Mouse (Mus musculus) midbrain, embryonic 11.5 days (tissue): Measurements from ENCODE around the gene Lhpp. TPM values are rescaled to one million over a fixed set of nuclear protein-coding genes. Genes with fewer than 3 reads are reported as not detected.

Experiments used
- ATAC-seq: fragments of 200-750 bp; cut with Nextera tagmentation; 2 replicates; pipeline ENCODE4 v1.8.0; 2017; ENCODE audit warnings: moderate TSS enrichment, moderate library complexity; ENCODE audit not compliant: low FRiP score
- DNase-seq: peaks from one replicate; pipeline ENCODE4 v3.0.0; 2015; ENCODE audit warnings: low spot score; ENCODE audit errors: missing footprints
- H3K27ac ChIP-seq: fragments of 300-500 bp; sonication (generic); 2 replicates; pipeline ENCODE4 v1.5.1; 2014; ENCODE audit warnings: low read depth, low read length
- H3K27me3 ChIP-seq: fragments of 300-500 bp; sonication (generic); 2 replicates; pipeline ENCODE4 v1.6.1; 2014; ENCODE audit warnings: mild to moderate bottlenecking, low read length, moderate library complexity, mixed read lengths; ENCODE audit not compliant: control insufficient read depth, insufficient read depth
- H3K36me3 ChIP-seq: fragments of 300-500 bp; sonication (generic); 2 replicates; pipeline ENCODE4 v1.6.1; 2014; ENCODE audit warnings: mild to moderate bottlenecking, low read length, moderate library complexity, mixed read lengths; ENCODE audit not compliant: control insufficient read depth, insufficient read depth
- H3K4me1 ChIP-seq: fragments of 300-500 bp; sonication (generic); 2 replicates; pipeline ENCODE4 v1.6.1; 2014; ENCODE audit warnings: low read length; ENCODE audit not compliant: control insufficient read depth, insufficient read depth
- H3K4me2 ChIP-seq: fragments of 300-500 bp; sonication (generic); 2 replicates; pipeline ENCODE4 v1.6.1; 2014; ENCODE audit warnings: mild to moderate bottlenecking, moderate library complexity
- H3K4me3 ChIP-seq: fragments of 300-500 bp; sonication (generic); 2 replicates; pipeline ENCODE4 v1.5.1; 2014; ENCODE audit warnings: low read depth, low read length
- H3K9ac ChIP-seq: fragments of 300-500 bp; sonication (generic); 2 replicates; pipeline ENCODE4 v1.6.1; 2014; ENCODE audit warnings: low read length
- H3K9me3 ChIP-seq: fragments of 300-500 bp; sonication (generic); 2 replicates; pipeline ENCODE4 v1.6.1; 2016; ENCODE audit warnings: low read length; ENCODE audit not compliant: control insufficient read depth
- WGBS: fragments of 180-500 bp; shearing (Covaris S2); extraction: QIAGEN DNeasy Blood & Tissue Kit; methylation state at CpG from one replicate; pipeline ENCODE4 v1.1.7; 2014; 5-methylcytosine and 5-hydroxymethylcytosine counted together
- polyA plus RNA-seq: library from polyadenylated mRNA; unstranded; fragments of >200 nt; fragmentation: Nextera tagmentation; extraction: Ambion mirVana; gene quantifications from 2 replicates; pipeline ENCODE4 v1.2.1, GENCODE M21; 2014

Gene Lhpp
- polyA plus RNA-seq, 1 experiment from 2014 or later = 20.8 TPM

DNA sequence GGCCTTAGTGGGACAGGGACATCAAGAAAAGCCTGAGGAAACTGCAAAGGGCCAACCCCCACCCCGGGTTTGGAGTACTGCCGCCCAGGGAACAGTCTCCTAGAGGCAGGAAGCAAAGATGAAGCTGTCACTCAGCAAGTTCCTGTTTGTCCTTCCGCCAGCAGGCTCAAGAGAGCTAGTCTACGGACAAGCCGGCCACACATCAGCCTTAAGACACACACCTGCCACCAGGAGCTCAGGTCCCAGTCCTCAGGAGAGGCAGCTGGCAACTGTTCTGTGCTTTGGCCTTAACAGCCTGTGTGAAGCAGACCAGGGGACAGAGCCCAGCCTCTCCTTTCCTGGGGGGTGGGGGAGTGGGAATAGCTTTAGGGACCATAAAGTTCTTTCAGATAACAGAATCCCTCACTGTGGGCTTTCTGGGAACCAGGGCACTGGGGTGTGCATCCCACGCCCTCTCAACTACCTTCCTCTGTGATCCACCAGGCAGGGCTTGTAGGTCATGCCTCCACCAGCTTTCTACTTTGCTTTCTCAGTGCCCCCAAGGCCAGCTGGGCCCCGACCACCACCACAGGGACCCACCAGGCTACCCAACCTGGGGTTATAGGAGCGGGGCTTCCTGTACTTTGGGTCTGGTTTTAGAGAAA lies 103.2 kb downstream of the Lhpp start:
- no peaks in the 10 kb centered on the region for H3K27me3 ChIP-seq
- H3K27ac ChIP-seq = no peak overlapping the region
- H3K9ac ChIP-seq = no peak overlapping the region
- H3K36me3 ChIP-seq = peaks cover 4% of the 10 kb centered on the region; the same call in 1 of the 2 replicates
- WGBS = 77% methylated on average over 8 of the region's 8 CpGs
- H3K9me3 ChIP-seq = no peaks in the 10 kb centered on the region
- no peaks in the 10 kb centered on the region; the same call in 1 of the 2 replicates for H3K4me1 ChIP-seq
- H3K4me3 ChIP-seq = no peak overlapping the region
- DNase-seq (no peak), ATAC-seq (no peak)
- H3K4me2 ChIP-seq = no peak overlapping the region

DNA sequence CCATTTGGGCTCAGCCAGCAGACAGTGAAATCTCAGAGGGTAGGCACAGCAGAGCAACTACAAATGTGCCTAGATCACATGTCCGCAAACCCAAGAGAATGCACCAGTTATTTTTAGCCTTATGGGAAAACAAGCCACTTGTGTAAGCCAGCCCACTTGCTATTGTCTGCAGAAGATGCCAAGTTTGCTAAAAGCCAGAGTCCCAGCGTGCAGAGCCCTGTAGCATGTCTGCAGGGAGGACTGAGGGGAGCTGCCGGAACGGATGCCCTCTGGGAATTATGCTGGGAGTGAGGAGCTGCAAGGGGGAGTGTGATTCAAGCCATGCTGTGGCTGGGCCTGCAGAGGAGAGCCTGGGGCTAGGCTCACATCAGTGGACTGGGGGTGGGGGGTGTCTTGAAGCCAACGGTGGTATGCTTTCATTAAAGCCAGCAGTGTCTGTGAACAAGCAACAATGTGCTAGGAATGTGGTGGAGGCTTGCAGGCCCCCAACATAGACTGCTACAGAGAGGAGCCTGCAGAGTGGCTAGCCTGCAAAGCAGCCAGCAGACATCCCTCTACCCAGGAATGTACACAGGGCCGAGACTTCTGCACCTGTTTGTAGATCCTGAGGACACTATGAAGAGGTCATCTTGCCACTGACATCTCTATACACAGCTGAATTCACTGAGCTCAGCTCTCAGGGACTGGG lies 103.9 kb downstream of the Lhpp start:
- Histone ChIP-seq H3K9ac (no peak overlapping the region), H3K9me3 (no peaks in the 10 kb centered on the region), H3K36me3 (peaks cover 4% of the 10 kb centered on the region; the same call in 1 of the 2 replicates), H3K27me3 (no peaks in the 10 kb centered on the region), H3K4me1 (no peaks in the 10 kb centered on the region; the same call in 1 of the 2 replicates), H3K4me2 (no peak overlapping the region), H3K4me3 (no peak overlapping the region), H3K27ac (no peak overlapping the region)
- 59% methylated on average over 6 of the region's 6 CpGs for WGBS
- 0 out of 2 replicates have a peak, but pooled peaks have one; percentile 6 for ATAC-seq
- DNase-seq = no peak

DNA sequence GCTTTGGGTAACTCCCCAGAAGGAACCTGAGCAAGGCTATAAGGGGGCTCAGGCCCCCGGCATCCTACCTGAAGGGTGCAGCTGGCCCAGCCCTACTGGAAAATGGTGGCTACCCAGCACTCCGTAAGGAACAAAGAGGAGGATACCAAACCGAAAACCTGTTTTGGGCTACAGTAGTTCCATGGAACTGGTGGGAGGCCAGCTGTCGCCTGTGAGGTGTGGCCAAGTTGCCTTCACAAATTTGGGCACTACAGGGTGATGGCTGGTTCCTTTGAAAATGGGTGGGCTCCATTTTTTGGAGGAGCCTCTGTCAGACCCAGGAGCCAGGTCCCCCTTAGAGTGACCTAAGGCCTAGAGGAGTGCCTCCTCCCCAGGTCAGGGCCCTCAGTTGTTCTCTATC lies 104.8 kb downstream of the Lhpp start:
- 91% methylated on average over 4 of the region's 4 CpGs for WGBS
- Histone ChIP-seq H3K4me1 (no peaks in the 10 kb centered on the region; the same call in 1 of the 2 replicates), H3K36me3 (peaks cover 4% of the 10 kb centered on the region; the same call in 1 of the 2 replicates)

DNA sequence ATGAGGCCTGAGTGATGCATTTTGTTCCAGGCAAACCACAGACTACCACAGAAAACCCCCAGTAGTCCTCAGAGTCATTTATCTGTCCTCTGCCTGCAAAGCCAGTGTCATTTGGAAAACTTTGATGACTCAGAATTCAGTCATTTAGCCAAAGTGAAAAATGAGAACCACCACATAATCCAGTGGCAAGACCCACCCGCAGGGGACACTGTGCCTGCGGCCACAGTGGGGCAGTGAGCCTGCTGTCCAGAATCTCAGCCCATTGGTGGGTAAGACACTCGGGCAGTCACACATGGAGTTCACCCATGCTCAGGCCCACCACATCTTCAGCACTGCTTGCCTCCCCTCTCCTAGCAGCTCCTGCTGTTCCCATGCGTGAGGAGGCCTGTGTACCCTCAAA lies 109.1 kb downstream of the Lhpp start:
- Histone ChIP-seq H3K4me1 (peaks cover 4% of the 10 kb centered on the region), H3K27ac (no peak overlapping the region), H3K27me3 (no peaks in the 10 kb centered on the region), H3K4me2 (no peak overlapping the region), H3K9me3 (no peaks in the 10 kb centered on the region), H3K9ac (no peak overlapping the region), H3K36me3 (peaks cover 4% of the 10 kb centered on the region; the same call in 1 of the 2 replicates), H3K4me3 (no peak overlapping the region)
- 92% methylated on average over 4 of the region's 4 CpGs for WGBS
- no peak for DNase-seq
- ATAC-seq = no peak

More for the DNA sequence above, 104.8 kb downstream of the Lhpp start:
- Histone ChIP-seq H3K9ac (no peak overlapping the region), H3K27me3 (no peaks in the 10 kb centered on the region), H3K27ac (no peak overlapping the region), H3K4me2 (no peak overlapping the region), H3K4me3 (no peak overlapping the region), H3K9me3 (no peaks in the 10 kb centered on the region)
- ATAC-seq = no peak
- DNase-seq = no peak

DNA sequence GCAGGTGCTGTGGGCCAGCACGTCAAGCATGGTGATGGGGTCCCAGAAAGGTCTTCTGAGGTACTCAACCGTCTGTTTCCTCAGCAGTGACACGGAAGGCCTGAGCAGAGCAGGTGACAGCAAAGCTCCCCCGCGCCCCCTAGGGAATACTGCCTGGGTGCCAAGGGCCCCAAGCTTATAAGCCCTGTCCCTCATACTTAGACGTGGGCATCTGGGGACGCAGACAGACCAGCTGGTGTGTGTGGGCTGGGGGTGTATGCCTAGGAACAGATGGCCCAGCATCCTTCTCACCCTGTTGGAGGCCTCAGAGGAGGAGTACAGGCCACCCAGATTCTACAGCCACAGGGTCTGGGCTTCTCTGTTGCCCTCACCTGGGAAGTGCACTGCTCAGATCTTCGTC lies 110.1 kb downstream of the Lhpp start:
- no peak for ATAC-seq
- WGBS = 86% methylated on average over 8 of the region's 8 CpGs
- Histone ChIP-seq H3K4me1 (peaks cover 4% of the 10 kb centered on the region), H3K36me3 (no peaks in the 10 kb centered on the region), H3K27me3 (no peaks in the 10 kb centered on the region), H3K4me2 (no peak overlapping the region), H3K4me3 (no peak overlapping the region), H3K9me3 (no peaks in the 10 kb centered on the region), H3K9ac (no peak overlapping the region), H3K27ac (no peak overlapping the region)
- DNase-seq = no peak

DNA sequence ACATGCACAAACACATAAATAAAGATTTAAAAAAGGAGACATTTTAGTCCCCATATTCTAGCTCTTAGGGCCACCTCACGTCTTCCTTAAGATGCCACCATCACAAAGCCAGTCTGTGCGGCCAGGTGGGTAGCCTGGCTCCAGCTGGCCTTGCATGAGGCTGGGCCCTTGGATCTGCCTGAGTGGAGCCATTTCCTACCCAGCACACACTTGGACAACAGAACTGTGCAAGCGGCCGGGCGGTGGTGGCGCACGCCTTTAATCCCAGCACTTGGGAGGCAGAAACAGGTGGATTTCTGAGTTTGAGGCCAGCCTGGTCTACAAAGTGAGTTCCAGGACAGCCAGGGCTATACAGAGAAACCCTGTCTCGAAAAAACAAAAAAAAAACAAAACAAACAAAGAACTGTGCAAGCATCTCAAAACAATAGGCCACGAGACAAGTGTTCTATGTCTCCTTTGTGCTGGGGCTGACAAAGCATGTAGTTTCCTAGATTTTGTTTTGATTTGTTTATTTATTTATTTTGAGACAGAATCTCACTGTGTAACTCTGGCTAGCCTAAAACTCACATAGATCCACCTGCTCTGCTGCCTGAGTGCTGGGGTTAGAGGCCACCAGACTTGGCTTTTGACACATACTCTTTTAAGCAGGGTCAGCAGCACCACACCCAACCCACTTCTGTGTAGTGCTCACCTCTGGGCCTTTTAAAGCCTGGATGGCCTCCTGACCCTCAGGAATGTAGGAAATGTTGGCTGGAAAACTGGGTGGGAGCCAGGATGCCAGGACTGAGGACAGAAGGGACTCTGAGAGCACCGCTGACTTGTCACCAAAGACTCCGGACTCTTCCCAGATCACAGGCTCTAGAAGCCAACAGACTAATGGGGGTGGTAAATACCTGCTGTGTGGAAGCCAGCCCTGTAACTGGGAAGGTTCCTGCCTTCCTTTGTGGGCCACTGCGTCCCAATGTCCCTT lies 112.2 kb downstream of the Lhpp start:
- H3K9me3 ChIP-seq = no peaks in the 10 kb centered on the region
- 90% methylated on average over 12 of the region's 12 CpGs for WGBS
- no peak overlapping the region for H3K4me3 ChIP-seq
- no peak overlapping the region for H3K4me2 ChIP-seq
- ATAC-seq (no peak), DNase-seq (no peak)
- no peak overlapping the region for H3K9ac ChIP-seq
- no peaks in the 10 kb centered on the region for H3K27me3 ChIP-seq
- H3K4me1 ChIP-seq = peaks cover 4% of the 10 kb centered on the region
- H3K36me3 ChIP-seq = no peaks in the 10 kb centered on the region
- H3K27ac ChIP-seq = no peak overlapping the region

DNA sequence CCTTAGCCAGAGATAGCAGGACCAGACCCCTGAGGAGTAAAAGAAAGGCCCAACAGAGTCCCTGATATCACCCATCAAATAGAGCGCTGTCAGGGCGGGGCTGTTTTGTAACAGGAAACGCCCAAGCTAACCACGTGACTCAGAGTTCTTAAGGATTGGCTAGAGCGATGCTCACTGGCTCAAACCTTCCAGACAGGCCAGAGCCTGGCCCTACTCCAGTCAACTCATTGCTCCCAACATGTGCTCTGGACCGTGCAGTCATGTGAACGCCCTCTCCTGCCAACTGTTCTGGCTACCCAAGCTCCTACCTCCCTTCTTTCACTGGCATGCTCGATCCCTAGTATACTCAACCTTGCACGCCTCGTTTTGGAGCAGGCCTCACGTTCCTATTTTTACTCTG lies 113.5 kb downstream of the Lhpp start:
- no peaks in the 10 kb centered on the region for H3K27me3 ChIP-seq
- no peak overlapping the region for H3K4me3 ChIP-seq
- H3K27ac ChIP-seq = no peak overlapping the region
- H3K36me3 ChIP-seq = no peaks in the 10 kb centered on the region
- WGBS = 92% methylated on average over 11 of the region's 11 CpGs
- H3K4me2 ChIP-seq = no peak overlapping the region
- ATAC-seq = no peak
- DNase-seq = no peak
- no peak overlapping the region for H3K9ac ChIP-seq
- peaks cover 4% of the 10 kb centered on the region for H3K4me1 ChIP-seq
- H3K9me3 ChIP-seq = no peaks in the 10 kb centered on the region

DNA sequence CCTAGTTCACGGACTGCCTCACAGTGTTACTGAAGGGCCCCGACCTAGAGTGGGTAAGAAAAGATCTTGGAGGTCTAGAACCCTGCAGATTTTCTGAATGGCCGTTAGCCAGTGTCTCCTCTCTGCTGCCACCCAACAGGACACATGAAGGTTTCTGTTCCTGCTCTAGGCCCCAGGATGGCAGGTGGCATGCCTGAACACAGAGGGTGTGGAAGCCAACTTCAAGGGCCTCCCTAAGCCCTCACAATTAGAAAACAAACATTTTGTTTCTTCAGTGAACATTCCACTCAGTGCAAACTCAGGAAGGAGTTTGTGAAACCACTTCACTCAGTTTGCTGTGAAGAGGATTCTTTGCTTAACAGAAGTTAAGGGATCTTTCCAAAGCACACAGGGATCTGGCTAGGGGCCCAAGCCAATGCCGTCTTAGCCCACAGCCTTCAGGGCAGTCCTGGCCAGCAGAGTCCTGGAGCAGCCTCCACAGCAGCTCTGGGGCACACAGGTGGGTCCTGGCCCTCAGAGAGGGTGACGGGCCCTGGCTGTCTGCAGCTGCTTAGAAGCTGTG lies 114.1 kb downstream of the Lhpp start:
- Histone ChIP-seq H3K4me1 (peaks cover 4% of the 10 kb centered on the region), H3K36me3 (no peaks in the 10 kb centered on the region), H3K4me3 (no peak overlapping the region), H3K27me3 (no peaks in the 10 kb centered on the region), H3K9me3 (no peaks in the 10 kb centered on the region), H3K4me2 (no peak overlapping the region), H3K27ac (no peak overlapping the region), H3K9ac (no peak overlapping the region)
- ATAC-seq (no peak), DNase-seq (no peak)
- 90% methylated on average over 5 of the region's 5 CpGs for WGBS
